Mouse (Mus musculus) liver, embryonic 11.5 days (tissue): ENCODE measurements around the gene Hoxc5. TPM values are rescaled to one million over a fixed set of nuclear protein-coding genes. Genes with fewer than 3 reads are reported as not detected.

Experiments
- ATAC-seq: fragments of 200-750 bp; cut with Nextera tagmentation; replicated peaks from 2 replicates; pipeline ENCODE4 v1.8.0; 2017; ENCODE audit warnings: moderate number of reproducible peaks, mild to moderate bottlenecking, moderate TSS enrichment, moderate library complexity; ENCODE audit not compliant: low FRiP score
- DNase-seq: peaks from one replicate; pipeline ENCODE4 v3.0.0-alpha.2; 2017; ENCODE audit warnings: low spot score
- H3K27ac ChIP-seq: fragments of 300-500 bp; sonication (generic); 2 replicates; pipeline ENCODE4 v1.5.1; 2014; ENCODE audit warnings: mild to moderate bottlenecking, low read depth, low read length, control low read depth
- H3K27me3 ChIP-seq: fragments of 300-500 bp; sonication (generic); replicated peaks from 2 replicates; pipeline ENCODE4 v1.6.1; 2014; ENCODE audit warnings: low read length, mixed read lengths; ENCODE audit not compliant: control insufficient read depth, insufficient read depth
- H3K36me3 ChIP-seq: fragments of 300-500 bp; sonication (generic); 2 replicates; pipeline ENCODE4 v1.6.1; 2014; ENCODE audit warnings: mild to moderate bottlenecking, low read length, moderate library complexity, mixed read lengths; ENCODE audit not compliant: control insufficient read depth, insufficient read depth
- H3K4me1 ChIP-seq: fragments of 300-500 bp; sonication (generic); replicated peaks from 2 replicates; pipeline ENCODE4 v1.6.1; 2014; ENCODE audit warnings: low read length, mixed read lengths; ENCODE audit not compliant: control insufficient read depth, insufficient read depth
- H3K4me2 ChIP-seq: fragments of 300-500 bp; sonication (generic); 2 replicates; pipeline ENCODE4 v1.6.1; 2014; ENCODE audit warnings: mild to moderate bottlenecking, control low read depth, moderate library complexity
- H3K4me3 ChIP-seq: fragments of 300-500 bp; sonication (generic); 2 replicates; pipeline ENCODE4 v1.5.1; 2014; ENCODE audit warnings: low read depth, low read length, control low read depth
- H3K9ac ChIP-seq: fragments of 300-500 bp; sonication (generic); 2 replicates; pipeline ENCODE4 v1.6.1; 2014; ENCODE audit warnings: low read depth, low read length, control low read depth
- H3K9me3 ChIP-seq: fragments of 300-500 bp; sonication (generic); 2 replicates; pipeline ENCODE4 v1.6.1; 2016; ENCODE audit warnings: low read length, inconsistent platforms, mixed read lengths; ENCODE audit not compliant: control insufficient read depth
- WGBS: fragments of 180-500 bp; shearing (Covaris S2); extraction: QIAGEN DNeasy Blood & Tissue Kit; methylation state at CpG from one replicate; pipeline ENCODE4 v1.1.7; 2014; 5-methylcytosine and 5-hydroxymethylcytosine counted together
- polyA plus RNA-seq: library from polyadenylated mRNA; unstranded; fragments of >200 nt; fragmentation: Nextera tagmentation; extraction: Ambion mirVana; gene quantifications from 2 replicates; pipeline ENCODE4 v1.2.1, GENCODE M21; 2014

The Hoxc5 gene
- polyA plus RNA-seq, 1 experiment from 2014 or later: 4.1 TPM

DNA sequence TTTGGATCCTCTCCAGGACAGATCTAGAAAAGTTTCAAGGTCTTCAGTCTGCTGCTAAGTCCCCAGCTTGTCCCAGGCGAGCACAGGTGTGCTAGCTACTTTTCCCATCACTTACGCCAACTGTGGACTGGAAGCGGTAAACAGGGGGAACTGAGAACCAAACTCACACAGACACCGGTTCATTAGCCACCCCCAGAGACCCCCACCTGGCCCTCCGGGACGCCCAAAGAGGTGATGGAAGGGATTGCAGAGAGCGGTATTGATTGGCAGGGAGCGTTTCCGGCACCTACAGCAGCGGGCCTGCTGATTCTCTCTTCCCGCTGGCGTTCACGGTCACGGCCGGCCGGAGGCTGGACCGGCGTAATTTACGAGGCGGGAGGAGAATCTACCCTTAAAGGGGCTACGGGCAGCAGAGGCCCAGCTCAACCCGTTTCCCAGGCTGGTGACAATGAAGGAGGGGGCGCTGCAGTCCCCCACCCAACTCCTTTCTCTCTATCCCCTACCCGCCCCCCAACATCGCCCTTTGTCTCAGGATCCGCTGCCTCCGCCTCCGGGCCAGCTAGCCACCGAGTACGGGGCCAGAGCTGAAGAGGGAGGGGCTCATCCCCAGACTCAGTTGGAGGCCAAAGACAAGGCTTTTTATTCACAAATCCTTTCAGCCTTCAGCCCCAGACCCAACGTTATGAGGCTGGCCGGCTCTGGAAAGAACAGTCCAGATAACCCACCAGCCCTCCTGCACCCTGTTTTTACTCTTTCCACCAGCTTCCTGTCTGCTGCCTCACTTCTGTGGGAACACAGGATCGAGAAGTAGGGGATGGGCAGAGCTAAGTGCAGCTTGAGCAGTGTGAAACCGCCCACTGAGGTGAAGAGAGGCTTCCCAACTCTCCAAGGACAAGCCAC, 27.7 kb upstream of the Hoxc5 start:
- Histone ChIP-seq H3K4me1 (no peaks in the 10 kb centered on the region), H3K9me3 (no peaks in the 10 kb centered on the region), H3K36me3 (no peaks in the 10 kb centered on the region), H3K9ac (no peak overlapping the region), H3K4me3 (no peak overlapping the region), H3K27me3 (peaks cover 98% of the 10 kb centered on the region), H3K4me2 (no peak overlapping the region), H3K27ac (no peak overlapping the region)
- 3% methylated on average over 33 of the region's 34 CpGs for WGBS
- ATAC-seq: no peak
- DNase-seq: no peak

- Histone ChIP-seq H3K9ac (no peak overlapping the region), H3K36me3 (no peaks in the 10 kb centered on the region), H3K4me1 (no peaks in the 10 kb centered on the region), H3K27ac (no peak overlapping the region), H3K9me3 (no peaks in the 10 kb centered on the region), H3K27me3 (peaks cover 98% of the 10 kb centered on the region), H3K4me3 (no peak overlapping the region), H3K4me2 (no peak overlapping the region)
- ATAC-seq: no peak
- 2% methylated on average over 52 of the region's 53 CpGs for WGBS
- DNase-seq: no peak
Observed at GRCm38 (mm10) chr15:102942739-102943467, 24.3 kb upstream of the Hoxc5 start.

GRCm38 (mm10) chr15:102943468-102943813, 23.8 kb upstream of the Hoxc5 start:
- WGBS: 7% methylated on average over 5 of the region's 5 CpGs
- H3K4me3 ChIP-seq: no peak overlapping the region
- H3K36me3 ChIP-seq: no peaks in the 10 kb centered on the region
- no peak overlapping the region for H3K27ac ChIP-seq
- H3K9ac ChIP-seq: no peak overlapping the region
- H3K9me3 ChIP-seq: no peaks in the 10 kb centered on the region
- H3K4me1 ChIP-seq: no peaks in the 10 kb centered on the region
- DNase-seq (no peak), ATAC-seq (no peak)
- H3K27me3 ChIP-seq: peaks cover 98% of the 10 kb centered on the region
- no peak overlapping the region for H3K4me2 ChIP-seq

DNA sequence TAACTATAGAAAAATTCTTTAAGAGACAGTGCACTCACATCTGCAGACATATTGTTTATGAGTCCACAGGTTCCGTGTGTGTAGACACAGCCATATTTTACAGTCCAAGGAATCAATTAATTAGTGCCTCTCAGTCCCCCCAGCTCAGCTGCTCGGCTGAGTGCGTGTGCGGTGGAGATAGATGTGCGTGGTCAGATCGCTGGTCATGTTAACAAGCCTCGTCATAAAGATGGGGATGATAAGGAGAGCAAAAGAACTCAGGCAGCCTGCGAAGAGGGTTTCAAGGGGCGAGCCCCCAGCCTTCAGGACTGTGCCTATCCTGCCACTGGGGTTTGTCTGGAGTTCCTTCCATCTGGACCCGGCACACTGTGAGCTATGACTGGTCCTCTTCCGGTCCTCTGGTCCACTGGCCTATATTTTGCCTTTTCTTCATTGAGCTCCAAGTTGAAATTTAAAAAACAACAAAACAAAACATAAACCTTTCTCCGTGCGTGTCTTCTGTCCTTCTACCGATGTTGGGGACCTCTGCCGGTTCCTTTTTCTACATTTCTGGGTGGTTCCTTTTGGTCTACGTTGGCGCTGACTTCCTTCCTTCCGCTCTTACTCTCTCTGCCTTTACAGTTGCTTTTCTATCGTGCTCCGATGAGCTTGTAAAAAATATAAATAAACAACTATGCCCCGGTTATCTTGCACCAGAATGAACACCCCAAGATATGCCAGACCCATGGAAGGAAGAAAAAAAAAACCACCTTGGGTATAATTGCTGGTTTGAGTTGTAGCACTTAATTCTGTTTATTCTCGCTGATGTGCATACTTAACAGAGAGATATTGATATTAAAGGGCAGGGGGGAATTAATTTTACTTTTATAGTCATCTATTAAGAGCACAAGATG, 21.8 kb upstream of the Hoxc5 start:
- Histone ChIP-seq H3K36me3 (no peaks in the 10 kb centered on the region), H3K27me3 (peaks cover 98% of the 10 kb centered on the region), H3K9me3 (no peaks in the 10 kb centered on the region), H3K4me3 (no peak overlapping the region), H3K27ac (no peak overlapping the region), H3K9ac (no peak overlapping the region), H3K4me1 (no peaks in the 10 kb centered on the region), H3K4me2 (no peak overlapping the region)
- ATAC-seq: no peak
- WGBS: 15% methylated on average over 22 of the region's 22 CpGs
- DNase-seq: no peak

GRCm38 (mm10) chr15:102947276-102947675, 20.0 kb upstream of the Hoxc5 start:
- no peaks in the 10 kb centered on the region for H3K9me3 ChIP-seq
- ATAC-seq (no peak), DNase-seq (no peak)
- no peak overlapping the region for H3K4me3 ChIP-seq
- H3K27ac ChIP-seq: no peak overlapping the region
- WGBS: 2% methylated on average over 9 of the region's 9 CpGs
- H3K36me3 ChIP-seq: no peaks in the 10 kb centered on the region
- peaks cover 98% of the 10 kb centered on the region for H3K27me3 ChIP-seq
- H3K4me2 ChIP-seq: no peak overlapping the region
- no peaks in the 10 kb centered on the region for H3K4me1 ChIP-seq
- no peak overlapping the region for H3K9ac ChIP-seq

DNA sequence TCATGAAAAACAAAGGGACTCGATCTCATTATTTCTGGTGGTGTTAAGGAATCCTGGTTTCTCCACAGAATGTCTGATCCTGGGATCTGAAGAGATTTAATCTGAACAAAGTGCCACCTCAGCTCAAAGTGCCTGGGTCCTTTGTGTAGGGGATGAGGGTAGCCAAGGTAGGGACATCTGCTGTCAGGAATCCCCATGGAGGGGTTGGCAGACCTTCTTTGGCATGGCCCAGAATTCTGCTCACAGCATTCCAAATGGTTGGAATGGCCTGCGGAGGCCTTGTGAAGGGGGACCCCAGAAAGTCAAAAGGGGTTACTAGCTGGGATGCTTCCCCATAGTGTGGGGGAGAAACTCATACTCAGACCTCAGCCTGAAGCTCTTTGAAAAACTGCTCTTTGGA, 18.4 kb upstream of the Hoxc5 start:
- ATAC-seq: no peak
- H3K9me3 ChIP-seq: no peaks in the 10 kb centered on the region
- H3K9ac ChIP-seq: no peak overlapping the region
- 19% methylated on average over 2 of the region's 2 CpGs for WGBS
- no peaks in the 10 kb centered on the region for H3K4me1 ChIP-seq
- H3K4me2 ChIP-seq: no peak overlapping the region
- no peak overlapping the region for H3K4me3 ChIP-seq
- no peaks in the 10 kb centered on the region for H3K36me3 ChIP-seq
- H3K27ac ChIP-seq: no peak overlapping the region
- H3K27me3 ChIP-seq: peaks cover 98% of the 10 kb centered on the region
- no peak for DNase-seq

DNA sequence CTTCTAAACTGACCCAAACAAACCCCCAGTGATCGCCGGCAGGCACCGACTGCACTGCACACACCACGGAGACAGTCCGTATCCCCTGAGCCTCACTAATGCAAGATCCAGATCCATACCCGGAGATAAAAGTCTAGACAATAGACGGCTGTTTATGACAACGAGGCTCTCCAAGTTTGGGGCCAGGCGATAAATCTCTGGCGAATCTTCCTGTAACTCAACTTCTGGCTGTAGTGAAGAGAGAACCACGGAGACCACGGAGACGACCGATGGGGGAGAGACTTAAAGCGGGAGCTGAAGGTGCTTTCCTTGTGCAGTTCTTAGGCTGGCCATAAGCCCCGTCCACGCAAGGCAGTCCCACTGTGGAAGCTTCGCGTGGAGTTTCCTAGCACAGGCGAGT, 17.5 kb upstream of the Hoxc5 start:
- WGBS: 4% methylated on average over 20 of the region's 20 CpGs
- ATAC-seq: no peak
- Histone ChIP-seq H3K4me2 (no peak overlapping the region), H3K9me3 (no peaks in the 10 kb centered on the region), H3K4me1 (no peaks in the 10 kb centered on the region), H3K4me3 (no peak overlapping the region), H3K27ac (no peak overlapping the region), H3K36me3 (no peaks in the 10 kb centered on the region), H3K9ac (no peak overlapping the region), H3K27me3 (peaks cover 100% of the 10 kb centered on the region)
- no peak for DNase-seq

DNA sequence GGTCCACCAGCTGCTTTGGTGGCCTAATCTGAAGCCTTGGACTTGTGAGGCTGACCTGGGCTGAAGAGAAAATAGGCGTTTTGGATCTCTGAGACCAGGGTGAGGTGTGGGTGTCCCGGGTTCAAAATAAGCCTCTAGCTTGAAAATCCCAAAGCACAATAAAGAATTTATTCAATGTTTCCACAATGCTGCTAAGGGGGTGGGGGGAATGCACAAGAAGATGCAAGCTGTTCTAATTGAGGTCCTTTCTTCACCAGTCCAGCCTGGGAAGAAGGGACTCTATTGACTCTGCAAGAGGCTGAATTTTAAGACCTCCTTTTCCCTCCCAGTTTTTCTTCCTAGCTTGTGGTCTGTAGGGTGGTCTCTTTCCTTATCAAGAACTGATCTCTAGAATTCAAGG, 16.4 kb upstream of the Hoxc5 start:
- no peak for ATAC-seq
- H3K9ac ChIP-seq: no peak overlapping the region
- H3K4me2 ChIP-seq: no peak overlapping the region
- H3K27me3 ChIP-seq: peaks cover 100% of the 10 kb centered on the region
- H3K4me1 ChIP-seq: no peaks in the 10 kb centered on the region
- 15% methylated on average over 2 of the region's 2 CpGs for WGBS
- H3K4me3 ChIP-seq: no peak overlapping the region
- no peaks in the 10 kb centered on the region for H3K36me3 ChIP-seq
- DNase-seq: no peak
- no peak overlapping the region for H3K27ac ChIP-seq
- no peaks in the 10 kb centered on the region for H3K9me3 ChIP-seq
